ENCODE assay signal across 9 mouse cellular contexts in the genomic region with DNA sequence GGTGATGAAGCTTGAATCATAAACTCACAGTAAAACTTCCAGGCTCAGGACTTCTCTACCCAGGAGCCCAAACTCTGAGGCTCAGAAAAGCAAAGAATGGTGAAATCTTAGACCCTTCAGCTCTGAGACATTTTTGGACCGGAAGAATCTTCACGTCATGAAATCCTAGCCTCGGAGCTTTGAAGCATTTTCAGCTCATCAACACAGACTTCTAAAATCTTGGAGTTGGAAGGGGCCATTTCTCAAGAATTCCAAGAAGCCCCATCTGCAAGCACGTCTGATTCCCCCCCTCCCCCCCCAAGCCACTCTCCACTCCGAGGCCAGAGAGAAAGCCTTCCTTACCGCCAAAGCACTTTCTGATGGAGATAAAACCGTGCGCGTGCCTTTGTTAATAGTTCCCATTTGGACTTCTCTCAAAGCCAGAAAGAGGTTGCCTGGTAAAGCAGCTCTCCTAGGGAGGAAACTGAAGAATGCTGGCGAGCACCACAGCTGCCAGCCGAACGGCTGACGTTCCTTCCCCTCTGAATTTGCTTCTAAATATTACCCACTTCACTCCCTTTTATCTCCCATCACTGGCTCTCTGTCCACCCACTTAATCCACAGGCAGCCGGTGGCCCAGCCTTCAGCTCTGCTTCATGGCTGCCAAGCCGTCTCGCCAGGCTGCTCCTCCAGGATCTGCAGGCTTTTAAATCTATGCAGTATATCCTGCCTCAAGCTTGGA. TPM values are rescaled to one million over a fixed set of nuclear protein-coding genes. Genes with fewer than 3 reads are reported as not detected.
A peak's percentile ranks its signal among the peaks of the same experiment; 100 is the strongest.
DNase-seq lines count a peak whose midpoint lies in the region; ATAC-seq and TF ChIP-seq lines count a peak whose summit lies in the region.
"Had no signal": no experiment of that assay in that cellular context is flagged by ENCODE, and none has a peak within 500 bp of the region (broad histone marks: within the 10 kb centered on the region; RNA-seq: fewer than 3 reads in every experiment).

No protein-coding gene starts in this region.

- TF ChIP-seq CTCF in left cerebral cortex, adult 2 months (IDR thresholded peaks at IDR 0.05), result no peak

- intact Hi-C loops in left cerebral cortex, adult 2 months (cut with DNase I), result loop anchor here (1.0 to 2.0 kb wide), 2 partner anchors 44 to 99 kb away; no protein-coding TSS in a partner anchor

- DNase-seq in left cerebral cortex, adult 18-20 months (ENCODE audit: low spot score in 2 of 2), result peak; percentile 43 to 79
- no peak for DNase-seq in left cerebral cortex, adult 11 months (ENCODE audit: low spot score)
- DNase-seq in frontal cortex, postnatal 36 days (ENCODE audit: low spot score in 2 of 2), result peak; percentile 72
- DNase-seq in left cerebral cortex, adult 2 months (ENCODE audit: extremely low spot score in 1 of 2, low spot score in 2 of 2), result peak; percentile 43 to 65
- DNase-seq in right cerebral cortex, postnatal 14 days, result peak; percentile 49
- no peak for DNase-seq in testis, postnatal 10 days (ENCODE audit: low spot score)
- DNase-seq in adrenal gland, postnatal 25 days, result no peak
- DNase-seq: cerebellum, postnatal 25 days had no signal

- H3K4me3 ChIP-seq in left cerebral cortex, adult 2 months, result no peak overlapping the region

- peak overlapping the region; percentile 70 for H3K27ac ChIP-seq in left cerebral cortex, adult 2 months

- ATAC-seq in inflammation-experienced regulatory T-cells, adult 6 months, result no peak

RNA-seq across cellular contexts. Expression of a gene that starts 9.6 kb away (rescaled TPM):
- total RNA-seq in left cerebral cortex, adult 18-20 months (2021), result 1 to 10 TPM; 5.2 to 5.4 TPM
- 1 to 10 TPM; 4.8 to 6.7 TPM for total RNA-seq in left cerebral cortex, adult 2 months (2021)
- total RNA-seq in adrenal gland, postnatal 25 days (2021), result 0.67 and 0.97 TPM in 2 replicates
- polyA plus RNA-seq in inflammation-experienced regulatory T-cells, adult 6 months (2017; shearing (Covaris generic)), result not detected

Comparison
In these comparisons a context has a peak if more than half of its experiments do, and no peak if none do; other contexts are left out.
1. DNase-seq: peak in left cerebral cortex, adult 18-20 months (2 of 2), frontal cortex, postnatal 36 days (2 of 2), left cerebral cortex, adult 2 months (2 of 2) and right cerebral cortex, postnatal 14 days (single experiment); none in left cerebral cortex, adult 11 months (single experiment), testis, postnatal 10 days (single experiment) and adrenal gland, postnatal 25 days (single experiment).